Mouse (Mus musculus) heart, adult 2 months (tissue): ENCODE results near the gene Tmem242. TPM values are rescaled to one million over a fixed set of nuclear protein-coding genes. Genes with fewer than 3 reads are reported as not detected.
A peak's percentile ranks its signal among the peaks of the same experiment; 100 is the strongest.

Source experiments
- DNase-seq, 2 experiments: peaks; one replicate each; pipeline ENCODE4 v3.0.0; 2021
- H3K27ac ChIP-seq: fragments of 200-600 bp; 2 replicates; pipeline ENCODE4 v1.8.1; 2022
- H3K27me3 ChIP-seq: fragments of 200-500 bp; 2 replicates; pipeline ENCODE4 v1.6.1; 2012; ENCODE audit warnings: mild to moderate bottlenecking, low read length, inconsistent platforms, mixed read lengths; ENCODE audit not compliant: control insufficient read depth, insufficient read depth
- H3K36me3 ChIP-seq: fragments of 200-500 bp; 2 replicates; pipeline ENCODE4 v1.6.1; 2012; ENCODE audit warnings: low read length, inconsistent platforms; ENCODE audit not compliant: control insufficient read depth, insufficient read depth
- H3K4me1 ChIP-seq: fragments of 200-500 bp; 2 replicates; pipeline ENCODE4 v1.6.1; 2011; ENCODE audit warnings: low read length; ENCODE audit not compliant: control insufficient read depth, insufficient read depth
- H3K4me3 ChIP-seq: fragments of 200-600 bp; 2 replicates; pipeline ENCODE4 v1.8.1; 2022
- H3K79me2 ChIP-seq: fragments of 200-500 bp; replicated peaks from 2 replicates; pipeline ENCODE4 v1.6.1; 2012; ENCODE audit warnings: mild to moderate bottlenecking, inconsistent platforms, low read length, moderate library complexity, mixed read lengths; ENCODE audit not compliant: control insufficient read depth, insufficient read depth
- H3K9ac ChIP-seq: fragments of 200-500 bp; 2 replicates; pipeline ENCODE4 v1.6.1; 2012; ENCODE audit warnings: low read depth, mild to moderate bottlenecking, control low read depth, inconsistent platforms, low read length, mixed read lengths
- CTCF ChIP-seq: fragments of 200-600 bp; IDR thresholded peaks from 2 replicates; pipeline ENCODE4 v1.8.1; 2022; ENCODE audit warnings: antibody characterized with exemption, mild to moderate bottlenecking, moderate library complexity
- EP300 ChIP-seq: fragments of 200-500 bp; IDR thresholded peaks from 2 replicates; pipeline ENCODE4 v1.6.1; 2011; ENCODE audit warnings: low read depth, low read length, control low read depth; ENCODE audit not compliant: insufficient read depth
- POLR2A ChIP-seq: fragments of 200-500 bp; IDR thresholded peaks from 2 replicates; pipeline ENCODE4 v1.6.1; 2011; ENCODE audit warnings: mild to moderate bottlenecking, low read depth, low read length, control low read depth; ENCODE audit not compliant: insufficient read depth
- WGBS: fragments of 180-500 bp; shearing (Covaris S2); methylation state at CpG from one replicate; pipeline ENCODE4 v1.1.7; 2018; 5-methylcytosine and 5-hydroxymethylcytosine counted together
- intact Hi-C: fragments of 180-260 bp; cut with DNase I; formaldehyde crosslinking; loops from one replicate; pipeline ENCODE4 v1.15.1; 2025
- polyA plus RNA-seq: library from polyadenylated mRNA; depleted of rRNA; stranded (reverse); fragments of >200 nt; gene quantifications from 2 replicates; pipeline ENCODE4 v1.2.3, GENCODE M21; 2012
- total RNA-seq, 2 experiments: library from RNA; stranded (reverse); gene quantifications; 2 replicates each; pipeline ENCODE4 v1.2.3; 2021

Tmem242 gene
- total and polyA plus RNA-seq, 3 experiments = 17.6 to 155 (median 146) TPM

- peak; percentile 82 to 88 for DNase-seq
- TF ChIP-seq EP300 = peak; percentile 46; the same call in 1 of the 2 replicates
- no peak for TF ChIP-seq POLR2A
- peak; percentile 99; the same call in 1 of the 2 replicates for TF ChIP-seq CTCF
- intact Hi-C loops = loop anchor here (2.0 to 5.0 kb wide), 4 partner anchors 70 to 1830 kb away; no protein-coding TSS in a partner anchor
- Histone ChIP-seq H3K27me3 (no peaks in the 10 kb centered on the region), H3K4me1 (0 out of 2 replicates have a peak, but pooled peaks cover 2% of the 10 kb centered on the region), H3K9ac (no peak overlapping the region), H3K79me2 (no peaks in the 10 kb centered on the region), H3K36me3 (no peaks in the 10 kb centered on the region), H3K4me3 (no peak overlapping the region), H3K27ac (no peak overlapping the region)
- 27% methylated on average over 33 of the region's 33 CpGs for WGBS
These were observed 42.7 kb downstream of the Tmem242 start for GRCm38 (mm10) chr17:5397148-5398007.

GRCm38 (mm10) chr17:5396213-5396612 is 43.8 kb downstream of the Tmem242 start:
- Histone ChIP-seq H3K9ac (no peak overlapping the region), H3K4me1 (0 out of 2 replicates have a peak, but pooled peaks cover 2% of the 10 kb centered on the region), H3K27ac (no peak overlapping the region), H3K4me3 (no peak overlapping the region), H3K79me2 (no peaks in the 10 kb centered on the region), H3K36me3 (no peaks in the 10 kb centered on the region), H3K27me3 (no peaks in the 10 kb centered on the region)
- TF ChIP-seq POLR2A = no peak
- no peak for TF ChIP-seq CTCF
- TF ChIP-seq EP300 = no peak
- intact Hi-C loops = loop anchor here (2.0 to 5.0 kb wide), 4 partner anchors 69 to 1829 kb away; no protein-coding TSS in a partner anchor
- no peak for DNase-seq
- 86% methylated on average over 5 of the region's 5 CpGs for WGBS

GRCm38 (mm10) chr17:5395454-5396205 is 44.4 kb downstream of the Tmem242 start:
- DNase-seq = no peak
- Histone ChIP-seq H3K27ac (no peak overlapping the region), H3K79me2 (no peaks in the 10 kb centered on the region), H3K9ac (no peak overlapping the region), H3K4me1 (0 out of 2 replicates have a peak, but pooled peaks cover 2% of the 10 kb centered on the region), H3K4me3 (no peak overlapping the region), H3K36me3 (no peaks in the 10 kb centered on the region), H3K27me3 (no peaks in the 10 kb centered on the region)
- WGBS = 87% methylated on average over 16 of the region's 16 CpGs
- no peak for TF ChIP-seq POLR2A
- no peak for TF ChIP-seq EP300
- no peak for TF ChIP-seq CTCF
- intact Hi-C loops = loop anchor here (2.0 to 5.0 kb wide), 5 partner anchors 68 to 1828 kb away; no protein-coding TSS in a partner anchor

GRCm38 (mm10) chr17:5390682-5391081 is 49.4 kb downstream of the Tmem242 start:
- Histone ChIP-seq H3K27ac (no peak overlapping the region), H3K4me3 (no peak overlapping the region), H3K27me3 (no peaks in the 10 kb centered on the region), H3K36me3 (no peaks in the 10 kb centered on the region), H3K79me2 (no peaks in the 10 kb centered on the region), H3K9ac (no peak overlapping the region), H3K4me1 (no peaks in the 10 kb centered on the region)
- 48% methylated on average over 10 of the region's 10 CpGs for WGBS
- TF ChIP-seq CTCF = no peak
- no peak for TF ChIP-seq EP300
- no peak for TF ChIP-seq POLR2A
- no peak for DNase-seq
- intact Hi-C loops = no loop called here

- no peak overlapping the region for H3K27ac ChIP-seq
- H3K27me3 ChIP-seq = no peaks in the 10 kb centered on the region
- H3K4me1 ChIP-seq = no peaks in the 10 kb centered on the region
- DNase-seq = no peak
- no peaks in the 10 kb centered on the region for H3K79me2 ChIP-seq
- no peak overlapping the region for H3K9ac ChIP-seq
- TF ChIP-seq POLR2A (no peak), EP300 (no peak), CTCF (no peak)
- H3K36me3 ChIP-seq = no peaks in the 10 kb centered on the region
- H3K4me3 ChIP-seq = no peak overlapping the region
- WGBS = 80% methylated on average over 3 of the region's 3 CpGs
- intact Hi-C loops = no loop called here
These were observed 51.7 kb downstream of the Tmem242 start for GRCm38 (mm10) chr17:5388351-5388750.
